Mouse (Mus musculus) heart, embryonic 10.5 days (tissue): ENCODE measurements around the gene Xirp1. TPM values are rescaled to one million over a fixed set of nuclear protein-coding genes. Genes with fewer than 3 reads are reported as not detected.

Experiments used
- DNase-seq: peaks from one replicate; pipeline ENCODE4 v3.0.0-alpha.2; 2017; ENCODE audit warnings: low spot score
- H3K27ac ChIP-seq: fragments of 300-500 bp; sonication (generic); 2 replicates; pipeline ENCODE4 v1.5.1; 2016; ENCODE audit warnings: mild to moderate bottlenecking
- H3K27me3 ChIP-seq: fragments of 300-500 bp; sonication (generic); 2 replicates; pipeline ENCODE4 v1.6.1; 2016; ENCODE audit warnings: mild to moderate bottlenecking; ENCODE audit not compliant: poor library complexity, insufficient read depth, severe bottlenecking
- H3K36me3 ChIP-seq: fragments of 300-500 bp; sonication (generic); 2 replicates; pipeline ENCODE4 v1.6.1; 2016; ENCODE audit warnings: mild to moderate bottlenecking, moderate library complexity
- H3K4me1 ChIP-seq: fragments of 300-500 bp; sonication (generic); 2 replicates; pipeline ENCODE4 v1.6.1; 2016; ENCODE audit warnings: mild to moderate bottlenecking
- H3K4me3 ChIP-seq: fragments of 300-500 bp; sonication (generic); 2 replicates; pipeline ENCODE4 v1.5.1; 2016; ENCODE audit warnings: mild to moderate bottlenecking, moderate library complexity
- H3K9me3 ChIP-seq: fragments of 300-500 bp; sonication (generic); 2 replicates; pipeline ENCODE4 v1.6.1; 2016; ENCODE audit warnings: mild to moderate bottlenecking, moderate library complexity
- WGBS: fragments of 180-500 bp; shearing (Covaris S2); methylation state at CpG from one replicate; pipeline ENCODE4 v1.1.7; 2016; 5-methylcytosine and 5-hydroxymethylcytosine counted together
- polyA plus RNA-seq: library from polyadenylated mRNA; unstranded; fragments of >200 nt; fragmentation: Nextera tagmentation; extraction: Ambion mirVana; gene quantifications from 2 replicates; pipeline ENCODE4 v1.2.1, GENCODE M21; 2016

The Xirp1 gene
- polyA plus RNA-seq, 1 experiment from 2014 or later: 41.1 TPM

DNA sequence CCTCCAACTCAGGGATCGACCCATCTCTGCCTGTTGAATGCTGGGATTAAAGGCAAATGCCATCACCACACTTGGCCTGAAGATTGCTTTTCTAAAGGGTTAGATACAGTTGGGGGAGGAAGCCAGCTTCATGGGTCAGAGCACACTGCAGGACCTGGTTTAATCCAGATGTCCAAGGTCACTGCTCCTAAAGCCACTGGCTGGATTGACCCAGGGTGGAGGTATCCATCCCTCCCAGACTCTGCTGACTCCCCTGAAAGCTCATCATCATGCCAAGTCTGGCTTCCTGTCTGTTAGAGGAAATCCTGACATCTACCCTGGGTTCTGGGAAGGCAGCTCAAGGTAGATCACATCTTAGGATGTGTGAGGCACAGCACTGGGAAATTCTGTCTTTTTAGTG lies 24.6 kb downstream of the Xirp1 start:
- H3K4me3 ChIP-seq: no peak overlapping the region
- H3K4me1 ChIP-seq: peaks cover 14% of the 10 kb centered on the region
- H3K27ac ChIP-seq: no peak overlapping the region
- peaks cover 5% of the 10 kb centered on the region for H3K27me3 ChIP-seq
- H3K36me3 ChIP-seq: no peaks in the 10 kb centered on the region
- H3K9me3 ChIP-seq: no peaks in the 10 kb centered on the region
- DNase-seq: no peak
- 76% methylated on average over 1 of the region's 1 CpGs for WGBS

DNA sequence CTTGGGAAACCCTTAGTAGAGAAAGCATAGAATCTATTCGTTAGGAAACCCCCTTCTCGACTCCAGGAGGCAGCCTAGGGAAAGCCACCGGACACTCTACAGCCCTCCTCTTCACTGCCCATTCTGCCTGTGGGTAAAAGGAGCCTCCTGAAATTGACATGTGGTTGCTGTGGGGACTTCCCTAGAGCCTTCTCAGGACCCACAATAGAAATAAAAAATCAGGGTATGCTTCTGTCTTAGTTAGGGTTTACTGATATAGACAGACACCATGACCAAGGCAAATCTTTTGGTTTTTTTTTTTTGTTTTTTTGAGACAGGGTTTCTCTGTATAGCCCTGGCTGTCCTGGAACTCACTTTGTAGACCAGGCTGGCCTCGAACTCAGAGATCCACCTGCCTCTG lies 27.3 kb downstream of the Xirp1 start:
- Histone ChIP-seq H3K4me1 (peaks cover 6% of the 10 kb centered on the region), H3K9me3 (no peaks in the 10 kb centered on the region), H3K27ac (no peak overlapping the region), H3K36me3 (no peaks in the 10 kb centered on the region), H3K27me3 (peaks cover 5% of the 10 kb centered on the region), H3K4me3 (no peak overlapping the region)
- 88% methylated on average over 4 of the region's 4 CpGs for WGBS
- DNase-seq: no peak

DNA sequence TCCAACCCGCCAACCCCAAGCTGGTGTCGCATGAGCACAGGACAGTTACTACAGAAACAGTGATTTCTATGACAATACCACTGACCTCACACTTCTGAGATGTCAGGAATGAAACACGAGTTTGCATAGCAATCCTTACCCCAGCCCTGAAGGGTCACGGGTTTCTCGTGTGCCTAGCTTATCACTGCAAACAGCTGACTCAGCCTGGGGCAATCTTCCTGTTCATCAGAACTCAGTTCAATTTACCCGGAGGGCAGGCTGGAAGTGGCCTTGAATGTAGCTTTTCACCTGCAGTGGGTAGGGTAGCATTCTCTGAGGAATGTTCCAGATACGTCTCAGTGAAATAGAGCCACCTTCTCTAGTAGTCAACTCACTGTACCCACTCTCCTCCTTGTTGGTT lies 29.2 kb downstream of the Xirp1 start:
- no peaks in the 10 kb centered on the region; the same call in 1 of the 2 replicates for H3K27me3 ChIP-seq
- DNase-seq: no peak
- WGBS: 55% methylated on average over 7 of the region's 7 CpGs
- no peak overlapping the region for H3K27ac ChIP-seq
- H3K9me3 ChIP-seq: no peaks in the 10 kb centered on the region
- H3K4me1 ChIP-seq: peaks cover 5% of the 10 kb centered on the region
- H3K4me3 ChIP-seq: no peak overlapping the region
- H3K36me3 ChIP-seq: no peaks in the 10 kb centered on the region

DNA sequence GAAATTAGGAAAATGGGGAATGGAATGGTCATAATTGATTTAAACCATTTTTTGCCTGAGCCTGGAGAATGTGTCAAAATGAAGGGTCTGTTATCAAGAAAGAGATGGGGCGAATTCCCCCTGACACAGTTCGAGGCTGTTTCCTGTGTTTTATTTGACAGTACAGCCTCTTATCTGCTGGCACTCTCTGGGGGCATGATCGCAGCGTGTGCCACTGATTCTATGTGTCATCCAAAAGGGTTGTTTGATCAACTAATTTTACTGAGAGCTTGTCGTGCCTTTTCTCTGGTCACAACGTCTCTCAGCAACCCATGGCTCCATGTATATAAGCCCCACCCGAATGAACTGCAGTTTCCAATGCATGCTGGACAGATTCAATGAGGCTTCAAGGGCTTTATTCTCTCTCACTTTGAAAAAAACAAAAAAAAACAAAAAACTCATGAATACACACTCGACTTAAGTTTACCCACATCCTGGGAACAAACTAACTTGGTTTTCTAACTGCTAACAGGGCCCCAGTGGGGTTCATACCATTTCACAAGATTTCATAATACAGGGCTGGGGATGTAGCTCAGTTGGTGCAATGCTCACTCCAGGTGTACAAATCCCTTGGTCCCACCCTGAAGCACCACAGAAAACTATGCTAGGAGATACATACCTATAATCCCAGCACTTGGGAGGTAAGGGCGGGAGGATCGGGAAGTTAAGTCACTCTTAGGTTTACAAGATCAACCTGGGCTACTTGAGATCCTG lies 30.1 kb downstream of the Xirp1 start:
- no peaks in the 10 kb centered on the region; the same call in 1 of the 2 replicates for H3K27me3 ChIP-seq
- H3K9me3 ChIP-seq: no peaks in the 10 kb centered on the region
- no peaks in the 10 kb centered on the region for H3K36me3 ChIP-seq
- no peak overlapping the region for H3K27ac ChIP-seq
- 48% methylated on average over 10 of the region's 10 CpGs for WGBS
- H3K4me1 ChIP-seq: peaks cover 5% of the 10 kb centered on the region
- H3K4me3 ChIP-seq: no peak overlapping the region
- no peak for DNase-seq

DNA sequence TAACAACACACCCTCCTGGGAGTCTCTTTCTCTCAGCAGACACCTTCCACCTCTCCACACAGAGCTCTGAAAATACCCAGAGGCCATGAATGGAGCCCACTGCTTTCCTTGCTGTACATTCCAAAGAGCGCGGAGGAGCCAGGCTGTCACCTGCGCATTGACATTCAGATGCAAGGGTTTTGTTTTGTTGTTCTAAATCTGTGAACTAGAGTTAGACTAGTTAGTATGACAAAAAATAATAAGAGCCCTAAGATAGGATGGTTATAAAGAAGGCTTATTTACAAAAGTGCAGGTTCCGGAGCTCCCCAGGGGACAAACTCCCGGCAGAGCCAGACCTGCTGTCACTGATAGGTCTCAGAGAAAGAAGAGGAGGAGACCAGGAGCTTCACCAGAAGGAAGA lies 32.1 kb downstream of the Xirp1 start:
- WGBS: 15% methylated on average over 5 of the region's 5 CpGs
- DNase-seq: no peak

DNA sequence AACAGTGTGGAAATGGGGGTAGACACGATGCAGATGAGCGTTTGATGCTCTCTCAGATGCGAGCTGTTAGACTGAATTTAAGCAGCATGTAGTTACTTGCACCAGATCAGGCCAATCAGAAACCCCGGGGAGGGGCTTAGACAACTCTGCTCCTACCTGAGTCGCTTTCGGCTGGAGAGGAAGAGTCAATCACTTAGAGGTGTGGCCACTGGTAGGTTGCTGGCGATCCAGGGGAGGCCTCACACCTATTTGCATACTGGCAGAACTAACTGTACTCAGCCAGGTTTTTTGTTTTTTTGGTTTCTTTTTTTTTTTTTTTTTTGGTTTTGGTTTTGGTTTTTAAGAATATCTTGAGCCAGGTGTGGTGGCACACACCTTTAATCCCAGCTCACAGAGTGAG lies 35.1 kb downstream of the Xirp1 start:
- no peak for DNase-seq
- Histone ChIP-seq H3K27ac (no peak overlapping the region), H3K4me1 (peaks cover 22% of the 10 kb centered on the region), H3K4me3 (no peak overlapping the region), H3K27me3 (no peaks in the 10 kb centered on the region; the same call in 1 of the 2 replicates), H3K36me3 (no peaks in the 10 kb centered on the region), H3K9me3 (no peaks in the 10 kb centered on the region)
- 43% methylated on average over 7 of the region's 7 CpGs for WGBS

More for the DNA sequence above, 32.1 kb downstream of the Xirp1 start:
- Histone ChIP-seq H3K36me3 (no peaks in the 10 kb centered on the region), H3K27ac (no peak overlapping the region), H3K4me1 (peaks cover 5% of the 10 kb centered on the region), H3K9me3 (no peaks in the 10 kb centered on the region), H3K4me3 (no peak overlapping the region), H3K27me3 (no peaks in the 10 kb centered on the region; the same call in 1 of the 2 replicates)

DNA sequence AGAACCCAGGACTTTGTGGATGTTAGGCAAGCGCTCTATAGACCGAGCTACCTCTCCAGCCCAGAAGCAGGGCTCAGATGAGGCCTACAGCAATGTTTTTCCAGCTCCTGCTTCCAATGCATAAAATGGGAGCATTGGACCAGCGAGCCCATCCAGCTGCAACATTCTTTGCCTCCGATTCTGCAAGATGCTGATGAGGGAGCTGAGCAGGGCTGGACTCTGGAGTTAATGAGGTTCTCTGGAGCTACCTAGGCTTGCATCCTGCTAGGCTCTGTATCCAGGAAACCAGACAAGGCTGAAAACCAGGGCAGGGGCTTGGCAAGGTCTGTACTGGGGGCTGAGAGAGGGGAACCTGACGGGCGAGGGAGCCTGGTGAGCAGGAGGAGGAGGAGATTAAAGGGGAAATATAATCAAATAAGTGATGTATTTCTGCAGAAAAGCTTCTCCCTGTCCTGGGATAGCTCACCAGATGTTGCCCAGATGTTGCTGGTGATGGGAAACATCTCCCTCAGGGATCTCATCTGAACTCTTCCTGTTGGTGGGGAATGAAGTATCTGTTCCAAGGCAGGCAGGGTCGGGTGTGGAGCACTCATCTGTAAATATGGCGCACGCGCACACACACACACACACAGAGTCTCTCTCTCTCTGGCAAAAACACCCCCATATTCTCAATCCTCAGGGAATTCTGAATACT lies 37.4 kb downstream of the Xirp1 start:
- WGBS: 83% methylated on average over 10 of the region's 10 CpGs
- H3K27ac ChIP-seq: no peak overlapping the region
- H3K36me3 ChIP-seq: no peaks in the 10 kb centered on the region
- no peaks in the 10 kb centered on the region for H3K27me3 ChIP-seq
- DNase-seq: no peak
- peaks cover 39% of the 10 kb centered on the region for H3K4me1 ChIP-seq
- H3K4me3 ChIP-seq: no peak overlapping the region
- no peaks in the 10 kb centered on the region for H3K9me3 ChIP-seq

DNA sequence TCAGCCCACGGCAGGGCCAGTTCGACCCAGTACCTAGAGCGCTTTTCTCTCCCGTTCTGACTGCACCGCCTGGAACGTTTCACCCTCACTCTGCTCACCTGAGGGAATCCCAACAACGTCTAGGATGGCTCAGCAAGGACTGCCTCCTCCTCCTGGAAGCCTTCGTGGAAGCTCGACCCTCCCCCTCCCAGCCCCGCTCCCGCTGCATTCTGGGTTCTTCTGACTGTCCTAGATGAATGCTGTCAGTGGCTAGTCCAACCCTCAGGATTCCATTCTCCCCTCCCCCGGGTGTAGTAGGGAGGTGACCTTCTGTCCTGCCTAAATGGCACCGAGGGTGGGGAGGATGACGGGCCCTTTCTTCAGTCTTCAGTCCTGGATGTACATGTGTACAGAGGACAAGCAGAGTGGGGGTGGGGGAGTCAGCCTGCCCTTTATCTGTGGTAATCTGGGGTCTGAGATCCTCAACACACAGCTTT lies 38.8 kb downstream of the Xirp1 start, which contains the start of gene Csrnp1:
Csrnp1 (minus strand) TSS at position 123 of the 476 bp plus-strand sequence.
- Histone ChIP-seq H3K9me3 (no peaks in the 10 kb centered on the region), H3K27me3 (no peaks in the 10 kb centered on the region), H3K36me3 (no peaks in the 10 kb centered on the region), H3K27ac (peak within 1 kb of the TSS; percentile 94), H3K4me3 (peak within 1 kb of the TSS; percentile 87), H3K4me1 (peaks cover 53% of the 10 kb centered on the region)
- 4% methylated on average over 14 of the region's 14 CpGs for WGBS
- DNase-seq: peak; percentile 88

DNA sequence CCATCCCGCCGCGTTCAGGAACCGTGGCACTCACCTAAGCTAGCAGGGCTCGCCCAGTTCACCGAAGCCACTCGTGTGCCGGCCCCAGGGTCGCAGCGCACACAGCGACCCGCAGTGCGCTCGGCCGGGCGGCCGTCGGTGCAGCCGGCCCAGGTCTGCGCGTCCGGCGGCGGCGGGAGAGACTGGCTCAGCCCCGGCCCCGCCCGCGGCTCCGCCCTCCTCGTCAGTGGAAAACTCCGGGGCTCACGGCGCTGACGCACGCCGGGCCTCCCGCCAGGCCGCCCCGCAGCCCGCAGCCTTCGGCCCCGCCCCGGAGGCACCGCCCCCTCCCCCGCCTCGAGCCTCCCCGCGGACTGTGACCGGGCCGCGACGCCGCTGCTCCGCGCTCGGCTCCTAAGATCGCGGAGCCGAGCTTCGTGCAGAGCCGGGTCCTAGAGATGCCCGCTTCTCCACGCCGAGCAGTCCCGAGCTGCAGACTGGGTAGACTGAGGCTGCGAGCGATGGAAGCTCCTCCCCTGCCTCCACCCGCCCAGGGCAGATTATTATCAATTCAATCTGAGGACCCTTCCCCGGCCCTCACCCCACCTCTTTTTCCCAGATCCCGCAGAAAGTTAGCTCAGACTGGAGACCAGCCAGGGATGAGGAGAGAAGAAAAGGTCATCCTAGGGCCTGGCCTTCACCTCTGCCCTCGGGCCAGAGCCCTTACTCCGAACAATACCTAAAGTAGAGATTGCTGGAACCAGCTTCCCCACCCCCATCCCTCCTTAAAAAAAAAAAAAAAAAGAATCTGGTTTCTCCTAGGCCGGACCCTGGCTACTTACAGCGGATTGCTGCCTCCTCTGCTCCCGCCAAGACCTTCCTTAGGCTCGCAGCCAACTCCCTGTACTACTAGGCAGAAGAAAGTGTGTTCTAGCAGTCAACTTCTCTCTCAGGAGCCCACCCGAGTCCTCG lies 39.5 kb downstream of the Xirp1 start:
- DNase-seq: peak; percentile 94
- Histone ChIP-seq H3K27me3 (no peaks in the 10 kb centered on the region), H3K36me3 (no peaks in the 10 kb centered on the region), H3K27ac (peak overlapping the region; percentile 94), H3K4me3 (peak overlapping the region; percentile 87), H3K9me3 (no peaks in the 10 kb centered on the region), H3K4me1 (peaks cover 60% of the 10 kb centered on the region)
- WGBS: under 1% methylated on average over 79 of the region's 79 CpGs

DNA sequence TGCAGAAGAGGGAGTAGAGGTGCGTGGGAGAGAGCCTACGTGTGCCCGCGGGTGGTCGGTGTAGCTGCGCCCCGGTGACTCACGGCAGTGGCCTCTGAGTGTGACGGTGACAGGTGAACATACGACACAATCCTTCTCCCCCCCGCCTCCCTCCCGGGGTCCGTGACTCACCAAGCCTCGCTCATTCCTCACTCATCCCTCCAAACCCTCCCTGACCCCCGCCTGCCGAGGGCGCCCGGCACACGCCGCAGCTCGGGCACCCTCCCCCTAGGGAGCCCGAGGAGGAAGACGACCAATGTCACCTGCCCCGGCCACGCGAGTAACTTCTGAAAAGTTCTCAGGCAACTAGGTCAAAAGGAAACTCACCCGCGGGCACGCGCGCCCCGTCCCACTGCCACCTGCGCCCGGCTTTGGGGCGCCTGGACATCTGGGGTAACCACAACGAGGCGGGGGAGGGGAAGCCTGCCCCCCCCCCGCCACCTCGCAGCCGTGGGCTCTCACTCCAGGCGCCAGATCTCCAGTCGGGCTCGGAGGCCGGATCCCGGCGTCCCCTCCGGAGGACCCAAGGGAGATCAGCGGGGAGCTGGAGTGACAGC lies 40.3 kb downstream of the Xirp1 start:
- Histone ChIP-seq H3K4me1 (peaks cover 68% of the 10 kb centered on the region), H3K9me3 (no peaks in the 10 kb centered on the region), H3K27ac (peak overlapping the region; percentile 94), H3K27me3 (no peaks in the 10 kb centered on the region), H3K36me3 (no peaks in the 10 kb centered on the region), H3K4me3 (peak overlapping the region; percentile 87)
- under 1% methylated on average over 48 of the region's 48 CpGs for WGBS
- DNase-seq: no peak

DNA sequence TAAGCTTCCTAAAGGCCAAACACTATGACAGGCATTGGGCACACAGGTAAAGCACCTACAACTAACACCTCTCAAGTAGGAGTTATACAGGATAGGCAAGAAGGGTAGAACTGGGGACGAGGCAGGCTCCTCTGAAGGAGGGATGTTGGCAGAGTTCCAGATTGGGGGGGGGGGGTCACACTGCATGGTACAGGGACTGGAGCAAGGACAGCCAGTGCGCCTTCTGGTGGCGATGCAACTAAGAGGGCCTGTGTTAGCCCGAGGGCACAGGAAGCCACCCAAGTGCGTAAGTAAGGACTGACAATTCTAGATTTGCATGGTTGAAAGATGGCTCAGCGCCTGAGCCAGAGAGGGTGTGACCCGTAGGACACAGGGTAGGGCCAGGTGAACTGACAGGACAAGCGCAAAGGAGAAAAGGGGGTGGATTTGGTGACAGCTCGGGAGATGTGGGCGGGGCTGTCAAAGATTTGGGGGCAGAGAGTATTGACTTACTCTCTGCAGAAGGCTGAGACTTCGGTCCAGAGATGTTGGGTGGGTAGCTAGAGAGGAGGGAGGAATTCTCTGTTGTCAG lies 41.1 kb downstream of the Xirp1 start:
- DNase-seq: peak; percentile 87
- peaks cover 76% of the 10 kb centered on the region for H3K4me1 ChIP-seq
- no peaks in the 10 kb centered on the region for H3K36me3 ChIP-seq
- no peaks in the 10 kb centered on the region for H3K27me3 ChIP-seq
- peak overlapping the region; percentile 87 for H3K4me3 ChIP-seq
- under 1% methylated on average over 11 of the region's 11 CpGs for WGBS
- H3K27ac ChIP-seq: peak overlapping the region; percentile 94
- no peaks in the 10 kb centered on the region for H3K9me3 ChIP-seq
